Mouse (Mus musculus) MN1 (cell line): ENCODE measurements around the gene Pcbp1.
A peak's percentile ranks its signal among the peaks of the same experiment; 100 is the strongest.
"Not testable (repeated sequence)": the region's sequence is repeated elsewhere in the genome, so short reads cannot be mapped to it uniquely, and the experiment has no call there.

Source experiments
- DNase-seq: peaks from one replicate; pipeline ENCODE4 v3.0.0-alpha.2; 2016; ENCODE audit warnings: low spot score

The Pcbp1 gene

DNA sequence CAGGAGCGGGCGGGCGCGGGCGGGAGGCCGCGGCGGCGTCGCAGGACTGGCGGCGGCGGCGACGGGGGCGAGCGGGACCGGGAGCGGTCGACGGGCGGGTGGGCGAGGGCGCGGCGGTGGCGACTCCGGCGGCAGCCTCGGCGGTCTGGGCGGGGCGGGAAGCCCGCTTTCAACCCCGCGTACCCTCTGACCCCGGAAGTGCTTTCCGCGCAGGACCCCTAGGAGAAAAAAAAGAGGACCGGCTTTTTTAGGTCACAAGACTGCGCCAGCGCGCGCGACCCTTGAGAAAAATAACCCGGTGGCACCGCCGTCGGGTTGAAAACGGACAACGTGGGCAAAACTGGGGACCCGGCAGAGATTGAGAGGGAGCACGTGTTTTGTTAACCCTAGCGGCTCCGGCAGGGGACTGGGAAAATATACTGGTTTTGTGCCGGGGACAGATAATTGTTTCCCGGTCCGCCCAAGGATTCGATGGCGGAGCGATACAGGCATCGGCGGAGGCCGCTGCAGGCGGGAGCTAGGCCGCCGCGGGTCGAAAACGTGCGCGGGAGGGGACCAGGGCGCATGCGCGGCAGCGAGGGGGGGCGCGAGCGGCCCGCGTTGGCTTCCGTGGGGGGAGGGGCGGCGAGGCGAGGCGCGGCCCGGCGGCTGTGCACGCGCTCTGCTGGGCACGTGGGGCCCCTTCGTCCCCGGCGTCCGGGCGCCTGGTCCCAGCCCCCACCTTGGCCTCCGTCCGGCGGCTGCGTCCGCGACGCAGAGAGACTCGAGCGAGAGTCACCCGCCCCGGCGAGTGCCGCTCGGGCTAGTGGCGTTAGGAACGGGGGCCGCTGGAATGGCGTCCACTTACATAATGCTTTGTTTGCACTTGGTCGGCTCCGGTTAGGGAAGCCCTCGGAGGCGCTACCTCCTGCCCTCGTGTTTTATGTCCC lies at the start of gene Pcbp1:
Gene Pcbp1, minus strand, starts transcription at position 290 of the 929 bp plus-strand sequence.
- peak; percentile 95 for DNase-seq

- no peak for DNase-seq
Observed at GRCm38 (mm10) chr6:86574495-86574894, 48.4 kb upstream of the Pcbp1 start.

DNA sequence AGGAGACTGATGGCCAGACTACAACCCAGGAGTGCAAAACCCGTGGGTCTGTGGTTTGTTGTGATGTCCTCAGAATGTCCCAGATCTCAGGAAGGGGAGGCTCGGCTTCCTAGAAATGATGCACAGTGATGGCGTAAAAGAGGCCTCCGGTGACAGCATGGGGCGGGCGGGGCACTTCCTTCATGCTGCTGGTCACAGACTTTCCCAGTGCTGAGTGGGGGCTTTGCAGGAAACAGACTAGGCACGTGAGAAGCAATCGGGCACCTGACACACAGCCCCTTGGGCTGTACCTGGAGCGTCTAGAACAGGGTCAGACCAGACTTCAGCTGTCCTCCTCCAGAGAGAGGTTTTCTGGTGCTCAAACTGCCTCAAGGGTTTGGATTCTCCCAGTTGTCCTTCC lies 44.7 kb upstream of the Pcbp1 start:
- DNase-seq: peak; percentile 41

DNA sequence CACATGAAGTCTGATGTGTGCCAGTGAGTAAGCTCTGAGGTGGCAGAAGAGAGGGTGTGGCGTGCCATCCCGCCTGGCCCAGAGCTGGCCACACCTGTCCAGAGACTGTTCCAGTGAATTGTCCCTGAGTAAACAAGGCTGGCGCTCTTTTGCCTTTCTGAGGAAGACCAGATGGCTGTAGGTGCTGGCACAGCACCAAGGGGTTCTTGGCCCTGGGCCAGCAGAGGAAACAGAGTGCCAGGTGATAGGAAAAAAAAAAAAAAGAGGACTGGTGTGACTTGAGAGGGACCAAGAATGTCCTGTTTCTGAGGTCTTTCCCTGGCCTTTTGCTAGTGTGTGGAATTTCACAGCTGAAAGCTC lies 43.3 kb upstream of the Pcbp1 start:
- DNase-seq: peak; percentile 80

GRCm38 (mm10) chr6:86568816-86569460 lies 42.8 kb upstream of the Pcbp1 start:
- DNase-seq: no peak

DNA sequence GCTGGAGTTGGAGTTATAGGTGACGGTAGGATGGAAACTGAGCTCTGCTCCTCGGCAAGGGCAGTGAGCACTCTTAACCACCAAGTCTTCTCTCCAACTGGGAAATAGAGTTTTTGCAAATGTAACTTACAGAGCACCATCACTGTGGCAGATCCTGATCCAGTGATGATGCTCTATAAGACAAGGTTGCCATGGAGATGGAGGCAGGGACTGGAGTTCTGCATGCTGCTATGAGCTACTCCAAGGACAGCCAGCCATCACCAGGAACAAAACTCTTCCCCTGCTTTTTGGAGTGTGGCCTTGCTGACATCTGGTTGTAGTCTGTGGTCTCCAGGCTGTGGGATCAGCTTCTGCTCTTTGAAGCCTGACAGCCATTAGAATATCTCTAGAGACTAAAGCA lies 39.7 kb upstream of the Pcbp1 start:
- no peak for DNase-seq

DNA sequence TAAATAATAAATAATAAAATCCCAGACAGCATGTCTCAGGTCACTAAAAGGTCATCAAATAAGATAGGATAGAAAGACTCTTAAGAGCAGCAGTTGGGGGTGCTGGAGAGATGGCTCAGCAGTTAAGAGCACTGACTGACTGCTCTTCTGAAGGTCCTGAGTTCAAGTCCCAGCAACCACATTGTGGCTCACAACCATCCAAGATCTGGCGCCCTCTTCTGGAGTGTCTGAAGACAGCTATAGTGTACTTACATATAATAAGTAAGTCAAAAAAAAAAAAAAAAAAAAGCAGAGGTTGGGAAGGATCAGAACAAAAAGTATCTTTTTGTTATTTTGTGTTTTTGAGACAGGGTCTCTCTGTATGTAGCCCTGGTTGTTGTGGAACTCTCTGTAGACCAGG lies 31.1 kb upstream of the Pcbp1 start:
- DNase-seq: not testable (repeated sequence)

DNA sequence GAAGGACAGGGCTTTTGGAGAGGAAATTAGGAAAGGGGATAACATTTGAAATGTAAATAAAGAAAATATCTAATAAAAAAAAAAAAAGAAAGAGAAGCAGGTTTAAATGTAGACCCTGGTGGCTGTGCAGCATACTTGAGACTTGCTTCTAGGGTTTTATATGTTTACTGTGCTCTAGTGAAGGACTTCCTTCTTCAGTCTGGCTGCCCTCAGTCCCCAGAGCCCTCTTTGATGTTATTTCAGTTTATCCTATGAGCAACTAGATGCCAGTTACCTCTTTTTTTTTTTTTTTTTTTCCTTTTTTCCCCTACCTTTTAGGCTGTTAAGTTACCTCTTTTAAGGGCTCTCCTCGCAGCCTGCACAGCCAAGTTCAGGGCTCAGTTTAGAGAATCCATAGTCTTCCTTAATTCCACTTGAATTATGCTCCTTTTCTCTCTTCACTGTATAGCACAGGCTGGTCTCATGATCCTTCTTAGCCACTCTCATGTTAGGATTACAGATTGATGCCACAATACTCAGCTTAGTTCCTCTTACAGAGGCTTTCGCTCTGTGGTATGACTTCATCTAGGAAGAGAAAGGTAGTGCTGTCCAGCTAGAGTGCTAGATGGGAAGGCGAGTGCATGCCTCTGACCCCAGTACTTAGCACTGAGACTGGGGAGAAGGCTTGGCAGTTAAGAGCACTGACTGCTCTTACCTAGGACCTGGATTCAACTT lies 30.4 kb upstream of the Pcbp1 start:
- DNase-seq: no peak

GRCm38 (mm10) chr6:86550587-86550986 lies 24.5 kb upstream of the Pcbp1 start:
- DNase-seq: no peak

DNA sequence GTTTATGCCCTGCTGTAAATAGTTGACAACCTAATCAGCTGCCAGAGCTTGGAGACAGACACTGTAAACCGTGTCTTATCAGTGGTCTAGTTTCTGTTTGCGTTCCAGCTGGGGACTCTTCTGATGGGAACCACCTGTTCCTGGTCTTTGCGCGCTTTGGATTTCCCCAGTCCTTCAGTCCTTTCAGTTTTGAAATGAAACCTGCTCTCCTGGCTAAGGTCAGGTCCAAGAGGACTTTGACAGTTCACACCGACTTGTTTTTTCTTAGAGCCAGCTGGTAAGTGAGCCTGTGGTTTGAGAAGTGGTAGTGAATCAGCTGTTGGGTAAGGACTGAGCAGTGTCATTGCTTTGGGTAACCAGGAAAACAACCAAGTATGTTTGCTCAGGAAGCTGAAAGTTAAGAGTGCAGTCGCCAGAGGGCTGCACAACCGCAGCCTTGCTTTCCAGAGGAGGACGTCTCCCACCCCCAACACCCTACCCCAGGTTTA lies 21.8 kb upstream of the Pcbp1 start:
- DNase-seq: no peak

GRCm38 (mm10) chr6:86547228-86547755 lies 21.2 kb upstream of the Pcbp1 start:
- no peak for DNase-seq

- DNase-seq: peak; percentile 60
Observed at GRCm38 (mm10) chr6:86545236-86545635, 19.1 kb upstream of the Pcbp1 start.

DNA sequence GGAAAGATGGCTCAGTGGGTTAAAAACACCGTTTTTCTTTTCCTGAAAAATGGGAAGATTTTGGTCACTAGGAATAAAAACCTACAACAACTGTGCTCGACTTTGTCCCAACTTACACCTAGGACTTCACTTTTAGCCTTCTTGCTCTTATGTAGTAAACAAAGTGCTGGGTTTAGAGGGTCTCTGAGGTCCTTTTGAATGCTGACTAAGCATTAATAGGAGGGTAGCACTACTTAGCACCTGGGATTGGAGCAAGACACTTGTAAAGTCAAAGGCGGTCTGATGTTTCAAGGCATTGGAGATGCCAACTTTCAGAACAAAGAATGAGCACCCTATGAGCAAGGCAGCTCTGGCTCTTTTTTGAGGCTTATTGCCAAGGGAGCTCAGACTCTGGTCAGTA lies 17.7 kb upstream of the Pcbp1 start:
- no peak for DNase-seq

GRCm38 (mm10) chr6:86543060-86543459 lies 16.9 kb upstream of the Pcbp1 start:
- DNase-seq: no peak

DNA sequence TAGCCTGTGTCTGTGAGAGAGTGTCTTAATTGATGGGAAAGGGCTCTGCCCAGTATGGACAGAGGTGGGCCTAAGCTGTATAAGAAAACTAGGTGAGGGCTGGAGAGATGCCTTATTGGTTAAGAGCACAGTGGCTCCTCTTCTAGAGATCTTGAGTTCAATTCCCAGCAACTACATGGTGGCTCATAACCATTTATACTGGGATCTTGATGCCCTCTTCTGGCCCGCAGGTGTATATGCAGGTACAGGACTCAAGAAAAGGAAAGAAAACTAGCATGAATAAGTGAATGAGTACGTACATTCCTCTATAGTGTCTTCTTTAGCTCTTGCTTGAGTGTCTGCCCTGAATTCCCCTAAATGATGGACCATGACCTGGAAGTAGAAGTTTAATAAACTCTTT lies 15.5 kb upstream of the Pcbp1 start:
- DNase-seq: no peak

DNA sequence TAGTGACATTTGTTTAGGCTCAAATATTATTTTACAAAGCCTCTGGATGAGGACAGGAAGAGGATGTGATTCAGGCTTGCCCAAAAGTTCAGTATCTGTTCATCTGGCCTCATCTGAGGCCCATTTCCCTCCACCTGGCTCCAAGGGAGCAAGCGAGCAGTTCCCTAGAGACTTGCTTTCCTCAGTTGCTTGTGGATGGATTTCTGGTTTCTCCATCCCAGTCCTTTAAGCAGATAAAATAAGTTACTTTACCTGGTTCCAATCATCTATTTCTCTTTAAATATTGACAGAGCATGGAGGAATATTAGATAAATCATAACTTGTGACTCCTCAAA lies 2.3 kb upstream of the Pcbp1 start:
- DNase-seq: no peak

DNA sequence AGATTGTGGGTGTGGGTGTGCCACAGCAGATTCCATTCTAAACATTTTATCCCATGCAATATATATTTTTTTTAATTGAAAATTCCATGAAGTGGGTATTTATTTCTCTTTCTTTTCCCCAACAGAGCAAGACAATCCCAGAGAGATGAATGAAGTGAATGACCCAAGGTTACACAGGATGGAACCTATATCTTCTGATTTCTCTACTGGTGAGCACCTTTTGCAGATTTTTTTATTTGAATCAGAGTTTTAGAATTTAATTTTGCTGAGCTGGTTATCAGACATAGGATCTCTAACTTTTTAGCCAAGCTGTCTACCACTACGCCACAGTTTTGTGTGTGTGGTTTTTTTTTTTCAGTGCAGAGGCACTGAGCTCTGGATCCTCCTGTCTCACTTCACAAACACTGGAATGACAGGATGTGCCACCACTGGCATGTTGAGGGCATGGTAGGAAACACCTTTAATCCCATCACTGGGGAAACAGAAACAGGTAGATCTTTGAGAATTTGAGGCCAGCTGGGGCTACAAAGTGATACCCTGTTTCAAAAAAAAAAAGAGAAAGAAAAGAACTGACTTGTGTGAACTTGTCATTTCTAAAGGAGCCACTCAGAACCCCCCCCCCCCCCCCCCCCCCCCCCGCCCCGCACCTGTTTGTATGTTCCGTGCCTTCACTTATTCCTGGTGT lies 1.8 kb upstream of the Pcbp1 start:
- DNase-seq: no peak

DNA sequence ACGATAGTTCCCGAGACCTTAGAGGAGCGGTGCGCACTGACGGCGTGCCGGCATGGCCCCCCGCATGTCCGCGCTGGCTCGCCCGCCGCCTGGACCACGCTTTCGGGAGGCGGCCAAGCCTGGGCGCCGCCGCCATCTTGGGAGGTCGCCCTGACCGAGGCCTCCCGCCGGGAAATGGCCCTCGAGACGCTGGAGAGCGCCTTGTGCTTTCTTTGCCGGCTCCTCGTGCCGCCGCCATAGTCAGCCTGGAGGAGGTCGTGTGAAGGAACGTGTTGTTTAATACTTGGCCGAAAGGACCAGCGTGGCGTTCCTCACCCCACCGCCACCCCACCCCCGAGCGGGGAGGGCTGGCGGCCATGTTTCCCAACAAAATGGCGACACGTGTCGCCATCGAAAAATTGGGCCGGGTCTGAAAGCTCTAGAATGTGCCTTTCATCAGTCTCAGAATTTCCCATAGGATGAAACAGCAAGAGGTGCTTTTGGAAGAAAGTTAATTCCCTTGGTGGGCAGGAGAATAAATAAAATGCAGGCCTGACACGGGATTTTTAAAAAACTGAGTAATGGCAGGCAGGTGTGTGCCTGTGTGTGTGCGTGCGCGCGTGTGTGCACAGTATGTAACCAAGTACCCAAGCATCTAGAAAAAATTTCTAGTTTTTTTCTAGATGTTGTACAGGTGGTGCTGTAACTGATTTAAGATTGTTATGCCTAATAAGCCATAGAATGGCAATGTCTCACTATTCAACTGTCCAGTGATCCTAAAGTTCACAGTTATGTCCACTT lies 1.0 kb upstream of the Pcbp1 start:
- DNase-seq: peak; percentile 75

- peak; percentile 81 for DNase-seq
Observed at GRCm38 (mm10) chr6:86525646-86526031, 482 bp downstream of the Pcbp1 start.

DNA sequence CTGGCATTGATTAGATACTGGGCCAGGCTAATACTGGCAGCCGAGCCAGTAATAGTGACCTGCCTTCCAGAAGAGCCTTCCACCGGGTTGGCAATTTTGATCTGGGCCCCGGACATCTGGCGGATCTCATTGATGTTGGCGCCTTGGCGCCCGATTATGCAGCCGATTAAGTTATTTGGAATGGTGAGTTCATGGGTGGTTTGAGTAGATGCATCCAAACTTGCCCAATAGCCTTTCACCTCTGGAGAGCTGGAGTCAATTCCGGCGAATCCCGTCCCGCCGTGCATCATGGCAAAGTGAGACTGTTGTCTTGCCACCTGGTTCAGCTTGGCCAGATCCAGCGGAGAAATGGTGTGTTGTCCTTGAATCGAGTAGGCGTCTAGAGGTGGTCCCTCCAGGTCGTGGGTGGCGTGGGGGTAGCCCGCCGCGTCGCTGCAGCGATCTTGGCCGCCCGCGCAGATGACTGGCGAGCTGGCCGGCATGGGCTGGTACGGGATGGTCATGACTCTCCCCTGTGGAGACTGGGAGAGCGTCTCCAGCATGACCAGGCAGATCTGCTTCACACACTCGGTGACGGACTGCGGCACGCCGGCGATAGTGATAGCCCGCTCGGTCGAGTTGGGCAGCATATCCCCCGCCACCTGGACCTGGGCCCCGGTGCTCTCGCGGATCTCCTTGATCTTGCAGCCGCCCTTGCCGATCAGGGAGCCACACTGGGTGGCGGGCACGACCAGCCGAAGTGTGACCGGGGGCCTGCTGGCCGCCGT lies 1.1 kb downstream of the Pcbp1 start:
- DNase-seq: peak; percentile 56
